Mouse (Mus musculus): ENCODE measurements around the gene Gpr171. TPM values are rescaled to one million over a fixed set of nuclear protein-coding genes. Genes with fewer than 3 reads are reported as not detected.
"Not testable (repeated sequence)": the region's sequence is repeated elsewhere in the genome, so short reads cannot be mapped to it uniquely, and the experiment has no call there.

Gene Gpr171
- polyA plus RNA-seq, 1 experiment = 0.16 TPM

DNA sequence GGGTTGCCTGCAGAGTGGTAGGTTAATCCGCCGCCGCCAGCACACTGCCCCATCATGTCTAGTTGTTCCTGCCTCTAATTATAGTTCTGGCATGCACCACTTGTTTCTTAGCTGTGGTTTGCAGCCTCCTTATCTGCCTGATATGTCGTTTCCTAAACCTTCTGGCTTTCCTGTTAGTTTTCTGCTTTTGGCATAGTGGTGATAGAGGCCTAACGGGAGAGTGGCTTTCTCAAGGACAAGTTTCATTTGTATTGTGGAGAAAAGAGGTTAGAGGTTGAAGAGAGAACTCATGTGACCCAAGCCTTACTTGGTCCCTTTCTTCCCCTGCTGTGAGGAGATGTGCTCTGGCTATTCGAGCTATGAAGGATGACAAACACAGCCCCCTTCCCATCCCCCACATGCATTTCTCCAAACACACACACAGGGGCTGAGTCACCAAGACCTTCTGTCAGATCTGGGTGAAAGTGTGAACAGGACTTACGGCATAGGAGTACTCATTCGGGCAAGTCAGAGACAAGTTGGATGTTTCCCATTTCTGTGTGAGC lies 12.4 kb upstream of the Gpr171 start:
- no peak for DNase-seq (ENCODE audit: low read depth)

DNA sequence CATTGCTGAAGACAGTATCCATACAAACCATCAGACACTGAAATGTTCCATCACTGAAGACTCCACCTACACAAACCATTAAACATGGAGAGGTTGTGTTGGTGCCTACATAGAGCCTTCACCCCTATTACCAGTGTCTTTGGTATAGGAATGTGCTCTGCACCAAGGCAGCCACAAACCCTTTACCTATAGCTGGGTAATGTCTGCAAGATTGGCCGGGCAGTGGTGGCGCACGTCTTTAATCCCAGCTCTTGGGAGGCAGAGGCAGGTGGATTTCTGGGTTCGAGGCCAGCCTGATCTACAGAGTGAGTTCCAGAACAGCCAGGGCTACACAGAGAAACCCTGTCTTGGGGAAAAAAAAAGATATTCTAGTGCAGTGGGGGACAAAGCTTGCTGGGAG lies 11.7 kb upstream of the Gpr171 start:
- not testable (repeated sequence) for DNase-seq (ENCODE audit: low read depth)

DNA sequence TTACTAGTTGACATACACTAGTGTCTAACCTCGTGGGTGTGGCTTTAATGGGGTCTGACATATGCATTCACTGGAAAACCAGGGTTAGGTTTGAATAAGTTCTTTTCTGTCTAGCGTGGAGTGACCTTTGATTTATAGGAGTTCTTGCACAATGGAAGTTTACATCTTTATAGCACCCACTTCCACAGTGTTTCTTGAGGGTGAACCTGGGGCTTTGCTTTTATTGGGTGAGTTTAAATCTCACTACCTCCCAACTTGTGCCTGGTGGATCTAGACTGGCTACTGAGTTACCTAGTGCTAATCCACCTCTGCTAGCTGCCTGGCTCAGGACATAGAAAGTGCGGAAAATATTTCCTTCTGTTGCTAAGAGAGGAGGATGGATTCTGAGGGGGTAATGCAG lies 10.3 kb upstream of the Gpr171 start:
- no peak for DNase-seq (ENCODE audit: low read depth)

DNA sequence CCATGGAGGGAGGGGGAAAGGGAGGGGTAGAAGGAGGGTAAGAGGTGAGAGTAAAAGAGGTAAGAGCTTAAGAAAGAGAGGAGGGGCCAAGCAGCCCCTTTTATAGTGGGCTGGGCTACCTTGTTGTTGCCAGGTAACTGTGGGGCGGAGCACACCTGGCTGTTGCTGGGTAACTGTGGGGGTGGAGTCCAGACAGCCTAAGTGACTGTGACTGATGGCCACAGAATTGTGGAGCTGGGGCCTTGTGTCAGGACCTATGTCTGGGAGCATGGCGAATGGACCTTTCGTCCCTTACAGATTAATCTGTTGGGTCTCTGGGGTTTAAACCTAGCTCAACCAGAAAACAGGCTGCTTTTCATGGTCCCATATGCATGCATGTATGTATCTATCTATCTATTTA lies 8.2 kb upstream of the Gpr171 start:
- not testable (repeated sequence) for DNase-seq (ENCODE audit: low read depth)

DNA sequence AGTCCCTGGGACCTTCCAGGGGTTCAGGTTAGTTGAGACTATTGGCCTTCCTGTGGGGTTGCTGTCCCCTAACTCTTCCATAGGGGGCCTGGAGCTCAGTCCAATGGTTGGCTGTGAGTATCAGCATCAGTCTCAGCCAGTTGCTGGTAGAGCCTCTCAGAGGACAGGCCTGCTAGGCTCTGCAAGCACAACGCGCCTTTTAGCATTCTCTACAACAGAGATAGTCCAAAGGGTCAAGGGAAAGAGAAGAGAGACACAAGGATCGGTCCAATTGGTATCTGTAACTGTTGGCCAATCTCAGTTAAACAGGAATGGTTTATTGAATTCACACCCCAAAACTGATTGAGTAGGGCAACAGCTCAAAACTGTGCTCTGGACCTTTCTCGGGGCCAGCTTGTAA lies 5.8 kb upstream of the Gpr171 start:
- DNase-seq (ENCODE audit: low read depth) = no peak

GRCm38 (mm10) chr3:59104462-59104861 lies 2.8 kb upstream of the Gpr171 start:
- no peak for DNase-seq (ENCODE audit: low read depth)

DNA sequence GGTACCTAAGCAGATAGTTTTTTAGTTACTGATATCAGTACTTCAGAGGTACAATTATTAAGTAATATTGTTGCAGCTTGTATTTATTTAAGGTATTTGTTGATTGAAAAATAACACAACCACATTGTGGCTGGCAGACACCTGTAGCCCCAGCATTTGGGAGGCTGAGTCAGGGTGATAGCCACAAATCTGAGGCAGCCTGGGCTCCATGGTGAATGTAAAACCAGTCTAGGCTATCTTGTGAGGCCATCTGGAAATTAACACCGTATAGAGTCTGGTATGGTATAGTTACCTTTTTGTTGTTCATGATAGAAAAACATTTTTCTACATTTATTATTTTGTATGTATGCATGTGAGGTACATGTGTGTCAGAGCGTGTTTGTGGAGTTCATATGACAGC lies 525 bp upstream of the Gpr171 start:
- no peak for DNase-seq (ENCODE audit: low read depth)

DNA sequence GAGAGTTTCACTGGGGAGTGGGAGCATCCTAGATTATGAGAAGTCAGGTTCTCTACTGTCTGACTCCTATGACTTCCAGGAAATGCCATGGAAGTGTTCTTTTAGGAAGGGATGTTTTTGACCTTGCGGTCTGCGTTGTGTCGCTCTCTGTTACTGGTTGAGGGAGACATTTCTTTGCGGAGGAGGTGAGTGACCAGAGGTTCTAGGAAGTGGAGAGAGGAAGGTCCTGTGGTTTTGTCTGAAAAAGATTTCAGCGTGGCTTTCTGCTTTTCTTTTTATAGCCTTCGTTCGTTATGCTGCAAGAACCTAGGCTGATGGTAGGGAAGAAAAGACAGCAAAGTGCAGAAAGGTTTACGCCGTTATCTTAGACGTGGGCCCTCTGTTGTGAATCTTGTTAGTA lies 3.1 kb downstream of the Gpr171 start:
- no peak for DNase-seq (ENCODE audit: low read depth)

DNA sequence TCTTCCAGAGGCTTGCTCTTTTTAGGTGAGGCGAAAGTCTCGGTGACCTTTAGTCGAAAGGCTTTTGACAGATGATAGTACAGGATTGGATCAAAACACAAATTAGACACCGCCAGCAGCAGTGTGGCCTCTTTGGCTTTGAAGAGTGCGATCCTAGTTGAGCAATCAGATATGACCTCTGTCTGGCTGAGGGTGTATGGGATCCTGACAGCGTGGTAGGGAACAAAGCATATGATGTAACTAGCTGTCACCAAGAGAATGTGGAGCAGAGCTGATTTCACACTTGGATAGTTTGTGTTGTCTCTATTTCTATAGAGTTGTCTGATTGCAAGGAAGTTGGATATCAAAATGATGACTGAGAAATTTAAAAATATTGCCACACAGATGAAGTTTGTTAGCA lies 4.2 kb downstream of the Gpr171 start:
- no peak for DNase-seq (ENCODE audit: low read depth)

GRCm38 (mm10) chr3:59092702-59093101 lies 8.9 kb downstream of the Gpr171 start:
- DNase-seq (ENCODE audit: low read depth) = no peak

GRCm38 (mm10) chr3:59080919-59081318 lies 20.7 kb downstream of the Gpr171 start:
- DNase-seq (ENCODE audit: low read depth) = no peak

DNA sequence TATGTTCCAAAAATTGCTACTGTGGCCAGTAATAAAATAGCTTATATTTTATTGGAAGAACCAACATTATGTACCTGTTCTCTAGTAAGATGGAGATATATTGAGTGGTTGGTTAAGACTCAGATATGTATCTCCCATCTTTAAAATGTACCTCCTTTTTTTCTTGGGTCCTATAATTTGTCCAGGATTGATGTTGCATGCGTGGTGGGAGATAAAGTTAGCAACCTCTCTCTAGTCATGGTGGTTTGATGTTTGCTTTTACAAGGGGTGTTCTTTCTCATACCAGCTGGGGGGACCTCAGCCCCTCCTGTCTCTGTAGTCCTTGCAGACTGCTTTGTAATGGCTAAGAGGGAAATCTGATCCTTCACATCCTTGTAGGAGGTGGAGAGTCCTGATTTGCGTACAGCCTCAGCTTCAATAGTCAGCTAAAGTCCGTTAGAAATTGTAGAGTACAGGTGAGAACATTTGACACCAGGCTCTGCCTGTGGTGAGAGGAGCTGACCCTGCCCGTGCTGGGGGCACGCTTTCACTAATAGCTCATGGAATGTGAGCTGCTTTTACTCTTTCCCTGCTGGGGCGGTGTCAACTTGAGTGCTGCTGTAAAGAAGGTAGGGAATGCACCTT lies 21.2 kb downstream of the Gpr171 start:
- DNase-seq (ENCODE audit: low read depth) = no peak

DNA sequence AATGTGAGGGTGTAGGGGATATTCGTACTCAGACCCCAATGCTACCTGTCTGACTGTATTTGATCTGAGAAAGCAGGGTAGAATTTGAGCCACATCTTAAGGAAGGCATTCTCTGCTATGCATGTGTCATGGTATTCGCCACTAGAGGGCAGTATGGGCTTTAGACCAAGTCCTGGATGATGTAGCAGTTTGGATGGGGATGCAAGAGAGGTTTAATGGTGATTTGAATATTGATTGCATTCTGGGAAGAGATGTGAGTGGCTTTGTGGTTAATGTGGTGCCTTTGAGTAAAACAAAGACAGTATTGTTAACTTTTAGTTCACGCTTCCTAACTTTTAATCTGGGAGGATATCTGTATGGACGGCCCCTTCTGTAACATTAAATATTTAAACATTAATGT lies 22.3 kb downstream of the Gpr171 start:
- DNase-seq (ENCODE audit: low read depth) = no peak

DNA sequence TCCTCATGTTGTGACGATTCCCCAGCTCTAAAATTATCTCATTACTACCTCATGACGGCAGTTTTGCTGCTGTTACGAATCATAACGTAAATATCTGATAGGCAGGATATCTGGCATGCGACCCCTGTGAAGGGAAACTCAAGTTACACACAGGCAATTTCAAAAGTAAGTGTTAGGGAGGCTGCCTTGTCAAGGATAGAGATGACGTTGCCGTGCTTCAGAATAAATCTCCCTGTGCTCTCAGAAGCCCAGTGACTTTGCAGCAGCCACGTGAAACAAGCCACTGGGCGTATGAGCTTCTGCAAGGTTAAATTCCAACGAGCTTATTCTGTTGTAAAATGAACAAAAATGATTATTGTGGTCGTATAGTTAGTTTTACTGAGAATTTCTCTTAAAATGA lies 23.0 kb downstream of the Gpr171 start:
- no peak for DNase-seq (ENCODE audit: low read depth)

- no peak for DNase-seq (ENCODE audit: low read depth)
Measured at GRCm38 (mm10) chr3:59077278-59077677, 24.3 kb downstream of the Gpr171 start.

DNA sequence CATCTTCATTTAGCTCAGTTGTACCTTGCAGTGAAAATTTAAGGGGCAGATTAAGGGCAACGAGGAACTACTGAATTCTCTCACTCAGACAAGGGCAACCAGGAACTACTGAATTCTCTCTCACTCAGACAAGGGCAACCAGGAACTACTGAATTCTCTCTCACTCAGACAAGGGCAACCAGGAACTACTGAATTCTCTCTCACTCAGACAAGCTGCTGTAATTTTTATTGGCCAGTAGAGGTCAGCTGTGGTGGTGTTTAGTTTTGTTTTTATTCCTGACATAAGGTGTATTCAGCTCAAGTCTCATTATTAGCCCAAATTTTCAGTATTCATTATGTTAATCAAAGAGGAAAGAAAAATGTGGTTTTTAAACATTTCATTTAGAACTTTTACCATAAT lies 32.5 kb downstream of the Gpr171 start:
- DNase-seq (ENCODE audit: low read depth) = not testable (repeated sequence)

GRCm38 (mm10) chr3:59066558-59067294 lies 34.9 kb downstream of the Gpr171 start:
- DNase-seq (ENCODE audit: low read depth) = no peak

GRCm38 (mm10) chr3:59065937-59066336 lies 35.7 kb downstream of the Gpr171 start:
- DNase-seq (ENCODE audit: low read depth) = no peak

GRCm38 (mm10) chr3:59063431-59063830 lies 38.2 kb downstream of the Gpr171 start:
- DNase-seq (ENCODE audit: low read depth) = no peak

DNA sequence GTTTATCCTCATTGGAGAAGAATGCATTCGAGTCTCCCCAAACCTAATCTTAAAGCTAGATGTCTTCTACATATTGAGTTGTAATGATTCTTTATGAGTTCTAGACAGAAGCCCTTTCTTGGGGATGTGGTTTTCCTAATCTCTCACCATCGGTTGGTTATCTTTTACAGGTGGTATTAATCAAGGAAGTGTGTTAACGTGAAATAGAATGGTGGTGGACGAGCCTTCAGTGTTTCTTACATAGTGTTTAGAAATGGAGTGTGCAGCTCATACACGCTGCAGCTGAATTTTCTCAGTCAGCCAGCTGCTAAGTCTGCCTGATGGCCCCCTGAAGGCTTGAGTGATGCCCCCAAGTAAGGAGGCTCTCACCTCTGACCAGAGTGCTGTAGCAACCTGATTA lies 39.5 kb downstream of the Gpr171 start:
- no peak for DNase-seq (ENCODE audit: low read depth)

DNA sequence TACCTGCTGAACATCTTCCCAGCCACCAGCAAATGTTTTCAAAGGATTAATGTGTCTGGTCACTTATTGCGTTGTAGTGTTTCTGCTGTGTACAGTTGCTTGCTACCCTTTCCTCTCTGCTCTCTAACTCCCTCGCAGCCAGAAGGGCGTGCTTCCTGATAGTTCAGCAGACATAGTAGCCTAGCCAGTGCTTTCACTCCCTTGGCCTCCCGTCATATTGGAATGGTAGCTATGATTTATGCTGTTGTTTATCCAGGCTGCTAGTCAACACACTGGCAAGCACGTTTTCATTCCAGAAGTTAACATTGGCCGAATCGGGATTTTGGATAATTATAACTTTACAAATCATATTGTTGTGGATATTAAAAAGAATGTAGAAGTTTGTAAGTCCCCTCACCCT lies 41.5 kb downstream of the Gpr171 start:
- no peak for DNase-seq (ENCODE audit: low read depth)

- peak; percentile 23 for DNase-seq (ENCODE audit: low read depth)
Measured at GRCm38 (mm10) chr3:59059022-59059541, 42.5 kb downstream of the Gpr171 start.

Data from gonadal fat pad, adult 2 months (tissue).